Mouse (Mus musculus) embryonic stem cell, embryonic (primary cell): ENCODE results near the gene Bsn.

Experiments
- CTCF ChIA-PET, 4 experiments: fragments of 300-600 bp in 2 of 4; fragments of 350-600 bp in 2 of 4; sonication (Branson Sonifier 250); formaldehyde crosslinking; loops; one replicate each; lab custom pipeline; 2022; ENCODE audit warnings: inconsistent platforms in 2 of 4; lab: Charles Lee
- POLR2A ChIA-PET, 4 experiments: fragments of 300-600 bp in 2 of 4; fragments of 350-600 bp in 2 of 4; sonication (Branson Sonifier 250); formaldehyde crosslinking; loops; one replicate each; lab custom pipeline; 2022; ENCODE audit warnings: antibody characterized with exemption in 4 of 4, inconsistent platforms in 1 of 4; lab: Charles Lee

Gene Bsn

GRCm38 (mm10) chr9:108055661-108056237 lies 134.4 kb downstream of the Bsn start:
- POLR2A ChIA-PET: interaction anchor here in 2 of 4 experiments (0.8 to 4.7 kb wide), 12 partner anchors 10 to 157 kb away, joined by 3 to 43 read pairs (median 6); partner anchors contain the start of gene Mst1r (in 1 of the 2)
- CTCF ChIA-PET: interaction anchor here (0.5 to 7.1 kb wide), 14 partner anchors 9 to 397 kb away, joined by 3 to 139 read pairs (median 6); partner anchors contain the start of gene Mst1r (in 1 of the 4)

- POLR2A ChIA-PET: interaction anchor here in 3 of 4 experiments (0.6 to 4.7 kb wide), 18 partner anchors 8 to 356 kb away, joined by 3 to 43 read pairs (median 5); partner anchors contain the start of genes Mst1r (in 1 of the 3) and Rbm6 (in 1 of the 3)
- CTCF ChIA-PET: interaction anchor here (0.5 to 7.1 kb wide), 15 partner anchors 8 to 301 kb away, joined by 3 to 139 read pairs (median 6); partner anchors contain the start of gene Mst1r (in 1 of the 4)
Observed at GRCm38 (mm10) chr9:108055061-108055460, 135.1 kb downstream of the Bsn start.

GRCm38 (mm10) chr9:108054331-108055040 lies 135.7 kb downstream of the Bsn start:
- ChIA-PET POLR2A (interaction anchor here in 3 of 4 experiments (0.5 to 4.7 kb wide), 35 partner anchors 9 to 356 kb away, joined by 3 to 43 read pairs (median 5); partner anchors contain the start of genes Apeh (in 3 of the 3), Ip6k1 (in 2 of the 3), Inka1 (in 1 of the 3) and Mon1a (in 1 of the 3)), CTCF (interaction anchor here (0.6 to 7.1 kb wide), 25 partner anchors 9 to 153 kb away, joined by 3 to 139 read pairs (median 6); partner anchors contain the start of gene Mst1r (in 1 of the 4))

GRCm38 (mm10) chr9:108053665-108054225 lies 136.4 kb downstream of the Bsn start:
- ChIA-PET POLR2A (interaction anchor here (0.5 to 4.7 kb wide), 72 partner anchors 9 to 466 kb away, joined by 3 to 43 read pairs (median 4); partner anchors contain the start of genes Apeh (in 3 of the 4), Inka1 (in 3 of the 4), Ip6k1 (in 3 of the 4) and Mst1r (in 2 of the 4)), CTCF (interaction anchor here (0.6 to 7.1 kb wide), 54 partner anchors 9 to 499 kb away, joined by 3 to 139 read pairs (median 5); partner anchors contain the start of genes Apeh (in 2 of the 4), Mst1r (in 2 of the 4), Gnat1 (in 1 of the 4) and Inka1 (in 1 of the 4))

- POLR2A ChIA-PET: interaction anchor here (0.5 to 4.7 kb wide), 92 partner anchors 8 to 469 kb away, joined by 3 to 43 read pairs (median 4); partner anchors contain the start of genes Apeh (in 3 of the 4), Inka1 (in 3 of the 4), Ip6k1 (in 3 of the 4) and Dag1 (in 2 of the 4)
- CTCF ChIA-PET: interaction anchor here (0.5 to 7.1 kb wide), 76 partner anchors 8 to 499 kb away, joined by 3 to 139 read pairs (median 4); partner anchors contain the start of genes Apeh (in 2 of the 4), Mst1r (in 2 of the 4), Amt (in 1 of the 4) and Cdhr4 (in 1 of the 4)
Observed at GRCm38 (mm10) chr9:108052885-108053664, 137.1 kb downstream of the Bsn start, which contains the start of gene Amigo3. Amigo3 (plus strand) TSS chr9:108053159.

- ChIA-PET POLR2A (interaction anchor here in 3 of 4 experiments (0.5 to 4.7 kb wide), 58 partner anchors 7 to 470 kb away, joined by 3 to 43 read pairs (median 4); partner anchors contain the start of genes Ip6k1 (in 3 of the 3), Dag1 (in 2 of the 3), Mst1r (in 2 of the 3) and Apeh (in 1 of the 3)), CTCF (interaction anchor here (0.6 to 7.1 kb wide), 40 partner anchors 7 to 440 kb away, joined by 3 to 139 read pairs (median 6); partner anchors contain the start of genes Apeh (in 2 of the 4), Mst1r (in 2 of the 4), Cdhr4 (in 1 of the 4) and Dag1 (in 1 of the 4))
Observed at GRCm38 (mm10) chr9:108052411-108052810, 137.8 kb downstream of the Bsn start.

GRCm38 (mm10) chr9:108051931-108052220 lies 138.3 kb downstream of the Bsn start:
- ChIA-PET POLR2A (interaction anchor here in 2 of 4 experiments (0.8 to 4.7 kb wide), 6 partner anchors 7 to 203 kb away, joined by 3 to 43 read pairs (median 15); partner anchors contain the start of gene Mst1r (in 1 of the 2)), CTCF (interaction anchor here in 2 of 4 experiments (0.7 to 7.1 kb wide), 8 partner anchors 11 to 527 kb away, joined by 3 to 139 read pairs (median 18); partner anchors contain the start of gene Mst1r (in 1 of the 2))

- CTCF ChIA-PET: interaction anchor here in 2 of 4 experiments (0.7 to 7.1 kb wide), 7 partner anchors 12 to 527 kb away, joined by 3 to 139 read pairs (median 18); partner anchors contain the start of gene Mst1r (in 1 of the 2)
- POLR2A ChIA-PET: interaction anchor here in 2 of 4 experiments (0.6 to 4.7 kb wide), 3 partner anchors 43 to 150 kb away, joined by 3 to 43 read pairs (median 4); partner anchors contain the start of gene Mst1r (in 1 of the 2)
Observed at GRCm38 (mm10) chr9:108051184-108051930, 138.8 kb downstream of the Bsn start.

- POLR2A ChIA-PET: interaction anchor here in 3 of 4 experiments (0.5 to 2.6 kb wide), 23 partner anchors 8 to 1838 kb away, joined by 3 to 12 read pairs (median 5); partner anchors contain the start of genes Ip6k1 (in 2 of the 3), Mon1a (in 1 of the 3) and Mst1 (in 1 of the 3)
- CTCF ChIA-PET: interaction anchor here in 2 of 4 experiments (1.0 to 2.0 kb wide), 5 partner anchors 11 to 148 kb away, joined by 3 to 6 read pairs (median 5); partner anchors contain the start of gene Mst1r (in 1 of the 2)
Observed at GRCm38 (mm10) chr9:108049561-108050251, 140.5 kb downstream of the Bsn start.

- ChIA-PET CTCF (interaction anchor here in 3 of 4 experiments (1.0 to 2.0 kb wide), 9 partner anchors 11 to 148 kb away, joined by 3 to 9 read pairs (median 5); partner anchors contain the start of gene Mst1r (in 1 of the 3)), POLR2A (interaction anchor here in 3 of 4 experiments (0.6 to 2.6 kb wide), 41 partner anchors 8 to 422 kb away, joined by 3 to 12 read pairs (median 4); partner anchors contain the start of genes Ip6k1 (in 2 of the 3), Apeh (in 1 of the 3), Gm20662 (in 1 of the 3) and Mon1a (in 1 of the 3))
Observed at GRCm38 (mm10) chr9:108049016-108049455, 141.1 kb downstream of the Bsn start, which contains the start of gene Gmppb. Gmppb (plus strand) TSS chr9:108049242.

- ChIA-PET CTCF (interaction anchor here (1.0 to 2.0 kb wide), 10 partner anchors 10 to 147 kb away, joined by 3 to 9 read pairs (median 5); partner anchors contain the start of gene Mst1r (in 1 of the 4)), POLR2A (interaction anchor here in 3 of 4 experiments (0.6 to 2.6 kb wide), 40 partner anchors 9 to 422 kb away, joined by 3 to 12 read pairs (median 4); partner anchors contain the start of genes Apeh (in 2 of the 3), Ip6k1 (in 2 of the 3), Gm20662 (in 1 of the 3) and Mon1a (in 1 of the 3))
Observed at GRCm38 (mm10) chr9:108048566-108048955, 141.6 kb downstream of the Bsn start.

GRCm38 (mm10) chr9:108047601-108048565 lies 142.3 kb downstream of the Bsn start:
- POLR2A ChIA-PET: interaction anchor here in 3 of 4 experiments (0.7 to 2.6 kb wide), 29 partner anchors 8 to 260 kb away, joined by 3 to 12 read pairs (median 4); partner anchors contain the start of genes Ip6k1 (in 3 of the 3), Apeh (in 1 of the 3), Gm20662 (in 1 of the 3) and Mst1r (in 1 of the 3)
- CTCF ChIA-PET: interaction anchor here (1.0 to 1.7 kb wide), 5 partner anchors 18 to 147 kb away, joined by 3 to 6 read pairs (median 4); no protein-coding TSS in a partner anchor

GRCm38 (mm10) chr9:108046582-108046981 lies 143.6 kb downstream of the Bsn start:
- ChIA-PET POLR2A (interaction anchor here in 2 of 4 experiments (0.9 to 2.4 kb wide), 4 partner anchors 11 to 44 kb away, joined by 3 to 5 read pairs (median 4); partner anchors contain the start of gene Ip6k1 (in 1 of the 2)), CTCF (interaction anchor here in 2 of 4 experiments (0.5 to 1.7 kb wide), 3 partner anchors 11 to 154 kb away, joined by 3 to 4 read pairs (median 3); no protein-coding TSS in a partner anchor)
